Mouse (Mus musculus): ENCODE measurements around the gene Baat.

GRCm38 (mm10) chr4:49451848-49452551 lies 54.4 kb downstream of the Baat start:
- TF ChIP-seq CTCF (conservative IDR thresholded peaks at IDR 0.05; ENCODE audit: low read length), result no peak
- no peak for TF ChIP-seq POU5F1 (IDR thresholded peaks at IDR 0.05; ENCODE audit: borderline replicate concordance, low read length)
- no peak for TF ChIP-seq NANOG (IDR thresholded peaks at IDR 0.05; ENCODE audit: borderline replicate concordance, low read length)

Data from E14TG2a.4 (cell line).